Mouse (Mus musculus) retina, postnatal 7 days (tissue): Measurements from ENCODE around the gene Gnptg.
"Not testable (repeated sequence)": the region's sequence is repeated elsewhere in the genome, so short reads cannot be mapped to it uniquely, and the experiment has no call there.

Source experiments
- DNase-seq: peaks from one replicate; pipeline ENCODE4 v3.0.0-alpha.2; 2012; ENCODE audit warnings: low read depth, low spot score

The Gnptg gene

GRCm38 (mm10) chr17:25243131-25243780, 3.3 kb upstream of the Gnptg start:
- DNase-seq = no peak

DNA sequence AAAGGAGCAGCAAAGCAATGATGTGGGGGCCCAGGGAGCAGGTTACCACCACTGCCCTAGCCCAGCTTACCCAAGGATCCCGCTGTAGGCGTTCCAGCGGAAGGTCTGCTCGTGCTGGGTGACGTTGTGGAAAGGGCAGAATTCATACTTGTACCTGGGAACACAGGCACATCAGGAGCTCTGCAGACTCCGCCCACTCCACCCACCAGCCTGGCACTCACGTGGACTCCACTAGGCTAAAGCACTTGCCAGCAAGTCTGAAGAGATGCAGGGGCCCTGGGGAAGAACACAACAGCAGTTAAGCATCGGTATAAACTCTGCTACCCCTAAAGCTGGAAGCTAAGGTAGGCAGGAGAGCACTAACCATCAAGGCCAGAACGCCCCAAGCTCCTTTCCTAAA, 4.3 kb downstream of the Gnptg start:
- DNase-seq = no peak

- DNase-seq = not testable (repeated sequence)
These were observed 8.3 kb downstream of the Gnptg start for GRCm38 (mm10) chr17:25231621-25232020.

DNA sequence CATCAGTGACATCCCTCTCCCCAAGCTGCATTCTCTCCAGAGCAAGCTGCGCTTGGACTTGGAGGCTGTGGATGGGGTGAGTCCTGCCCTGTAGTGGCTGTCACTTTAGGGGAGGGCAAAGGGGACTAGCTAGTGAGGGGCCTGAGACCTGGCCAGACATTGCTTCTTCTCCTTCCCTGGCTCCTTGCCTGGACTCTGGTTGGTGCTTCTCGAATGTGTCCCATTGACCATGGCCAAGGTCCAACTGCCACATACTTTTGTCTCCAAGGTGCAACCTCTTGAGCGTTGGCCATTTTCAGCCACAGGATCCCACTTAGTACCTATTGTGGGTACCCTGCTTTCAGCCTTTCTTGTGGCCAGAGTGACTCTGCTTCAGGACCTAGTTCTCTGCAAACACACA, 9.2 kb downstream of the Gnptg start:
- DNase-seq = no peak

DNA sequence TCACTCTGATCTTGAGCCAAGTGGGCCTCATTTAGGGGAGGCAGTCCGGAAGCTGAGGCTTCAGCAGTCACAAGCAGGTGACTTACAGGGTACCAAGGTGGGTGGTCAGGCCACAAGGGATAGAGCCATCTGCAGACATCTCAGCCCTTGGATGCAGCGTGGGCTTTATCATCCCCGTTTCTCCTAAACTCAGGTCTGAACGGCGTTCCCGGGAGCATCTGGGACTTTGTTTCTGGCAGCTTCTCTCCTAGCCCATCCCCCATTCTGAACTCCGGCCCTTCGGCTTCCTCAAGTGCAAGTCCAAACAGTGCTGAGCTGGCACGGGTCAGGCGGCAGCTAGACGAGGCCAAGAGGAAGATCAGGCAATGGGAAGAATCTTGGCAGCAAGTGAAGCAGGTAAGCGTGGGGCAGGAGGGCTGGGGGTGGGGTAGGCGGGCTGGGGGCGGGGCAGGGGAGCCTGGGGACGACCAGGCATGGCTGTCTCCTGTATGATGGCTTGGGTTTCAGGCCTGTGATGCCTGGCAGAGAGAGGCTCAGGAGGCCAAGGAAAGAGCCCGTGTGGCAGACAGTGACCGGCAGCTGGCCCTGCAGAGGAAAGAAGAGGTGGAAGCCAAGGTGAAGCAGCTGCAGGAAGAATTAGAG, 9.8 kb downstream of the Gnptg start:
- DNase-seq = not testable (repeated sequence)

DNA sequence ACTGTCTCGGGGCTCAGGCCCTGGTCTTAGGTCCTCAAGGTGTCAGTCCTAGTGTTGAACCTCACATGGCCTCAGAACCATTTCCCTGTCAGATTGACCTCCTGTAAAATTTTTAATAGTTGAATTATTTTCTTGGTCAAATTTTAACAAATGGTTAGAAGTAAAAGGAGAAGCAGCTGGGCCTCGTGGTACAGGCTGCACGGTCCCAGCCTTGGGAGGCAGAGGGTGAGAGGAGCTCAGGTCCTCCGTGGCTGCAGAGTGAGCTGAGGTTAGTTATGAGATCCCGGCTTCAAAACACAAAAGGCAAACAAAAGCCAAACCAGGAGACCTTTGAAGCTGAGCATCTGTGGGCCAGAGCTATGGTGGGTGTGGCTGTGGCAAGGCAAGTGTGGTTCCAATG, 11.9 kb downstream of the Gnptg start:
- no peak for DNase-seq

DNA sequence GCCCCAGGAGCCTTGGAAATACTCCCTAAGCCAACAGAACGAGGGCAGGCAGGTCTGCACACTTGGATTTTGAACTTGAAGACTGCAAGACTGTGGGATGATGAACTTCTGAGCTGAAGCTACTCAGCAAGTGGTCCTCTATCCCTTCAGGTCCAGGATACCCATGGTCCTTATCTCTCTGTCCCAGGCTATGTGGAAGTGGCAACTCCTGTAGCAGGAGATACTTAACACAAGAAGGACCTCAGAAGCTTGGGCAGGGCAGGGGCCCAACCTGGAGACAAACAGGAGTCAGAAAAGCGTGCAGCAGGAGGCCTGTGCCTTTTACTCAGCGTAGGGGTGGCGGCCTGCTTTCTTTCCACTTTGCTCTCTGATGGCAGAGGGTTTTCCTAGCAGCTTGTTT, 14.3 kb downstream of the Gnptg start:
- DNase-seq = no peak

- DNase-seq = no peak
These were observed 15.2 kb downstream of the Gnptg start for GRCm38 (mm10) chr17:25224586-25225222.

- DNase-seq = no peak
These were observed 16.8 kb downstream of the Gnptg start for GRCm38 (mm10) chr17:25222951-25223601.

DNA sequence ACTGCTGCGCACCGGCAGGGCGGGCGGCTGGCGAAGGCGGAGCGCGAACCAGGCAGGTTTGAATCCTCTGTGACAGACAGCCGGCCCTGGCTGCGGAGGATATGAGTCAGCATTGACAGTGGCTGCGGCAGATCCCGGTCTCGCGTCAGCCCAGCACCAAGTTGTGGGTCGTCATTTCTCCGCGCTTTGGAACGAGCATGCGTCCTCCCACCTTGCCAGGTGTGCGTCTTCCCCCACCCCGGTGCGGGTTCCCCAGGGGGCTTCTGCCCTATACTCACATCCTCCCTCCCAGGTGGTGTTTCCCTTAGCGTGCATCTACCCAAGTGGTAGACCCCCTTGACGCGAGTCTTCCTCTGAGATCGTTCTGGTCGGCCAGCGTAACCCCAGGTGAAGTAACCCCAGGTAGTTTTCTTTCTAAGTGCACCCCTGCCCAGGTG, 17.4 kb downstream of the Gnptg start:
- not testable (repeated sequence) for DNase-seq

DNA sequence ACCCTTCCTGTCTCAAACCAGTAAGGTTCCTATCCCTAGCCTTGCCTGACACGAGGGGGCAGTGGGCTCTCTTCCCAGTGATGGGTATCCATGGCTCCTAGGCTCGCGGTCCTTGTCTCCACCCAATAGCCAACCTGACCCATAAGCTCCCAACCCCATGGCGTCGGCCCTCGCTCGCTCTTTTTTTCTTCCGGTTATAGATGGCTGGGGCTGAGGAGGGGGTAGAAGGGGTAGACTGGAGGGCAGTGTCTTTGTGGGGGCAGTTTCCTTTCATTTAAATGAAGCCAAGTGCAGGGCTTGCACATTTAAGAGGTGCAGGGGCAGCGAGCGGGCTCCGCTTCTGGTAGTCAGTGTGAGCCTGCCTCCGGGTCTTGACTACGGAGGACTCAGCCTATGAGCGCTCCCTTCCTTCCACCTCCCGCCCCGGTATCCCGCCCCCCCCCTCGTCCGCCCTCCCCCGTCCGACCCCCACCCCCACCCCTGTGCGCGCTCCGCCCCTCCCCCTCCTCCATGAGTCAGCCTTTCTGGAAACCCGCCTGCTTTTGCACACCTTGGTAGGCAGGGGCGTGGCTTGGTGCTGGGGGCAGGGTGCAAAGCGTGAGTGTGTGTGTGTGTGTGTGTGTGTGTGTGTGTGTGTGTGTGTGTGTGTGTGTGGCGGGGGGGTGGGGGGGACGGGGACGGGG, 18.0 kb downstream of the Gnptg start:
- no peak for DNase-seq

DNA sequence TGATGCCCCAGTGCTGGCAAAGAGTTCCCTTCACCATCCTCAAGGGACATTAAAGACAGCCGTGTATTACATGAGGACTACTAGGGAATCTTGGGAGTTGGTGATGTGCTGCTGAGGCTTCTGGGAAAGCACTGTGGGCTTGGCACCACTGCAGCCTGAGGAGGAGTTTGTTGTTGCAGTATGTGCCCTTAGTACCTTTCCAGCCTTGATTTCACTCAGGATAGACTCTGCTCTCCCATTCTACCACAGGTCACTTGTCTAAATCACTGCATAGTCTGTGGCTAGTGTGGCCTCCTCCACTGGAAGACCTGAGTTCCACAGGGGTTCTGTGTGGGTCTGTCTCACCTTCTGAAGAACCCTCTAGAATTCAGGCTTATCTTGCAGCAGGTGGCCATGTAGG, 19.2 kb downstream of the Gnptg start:
- DNase-seq = no peak

DNA sequence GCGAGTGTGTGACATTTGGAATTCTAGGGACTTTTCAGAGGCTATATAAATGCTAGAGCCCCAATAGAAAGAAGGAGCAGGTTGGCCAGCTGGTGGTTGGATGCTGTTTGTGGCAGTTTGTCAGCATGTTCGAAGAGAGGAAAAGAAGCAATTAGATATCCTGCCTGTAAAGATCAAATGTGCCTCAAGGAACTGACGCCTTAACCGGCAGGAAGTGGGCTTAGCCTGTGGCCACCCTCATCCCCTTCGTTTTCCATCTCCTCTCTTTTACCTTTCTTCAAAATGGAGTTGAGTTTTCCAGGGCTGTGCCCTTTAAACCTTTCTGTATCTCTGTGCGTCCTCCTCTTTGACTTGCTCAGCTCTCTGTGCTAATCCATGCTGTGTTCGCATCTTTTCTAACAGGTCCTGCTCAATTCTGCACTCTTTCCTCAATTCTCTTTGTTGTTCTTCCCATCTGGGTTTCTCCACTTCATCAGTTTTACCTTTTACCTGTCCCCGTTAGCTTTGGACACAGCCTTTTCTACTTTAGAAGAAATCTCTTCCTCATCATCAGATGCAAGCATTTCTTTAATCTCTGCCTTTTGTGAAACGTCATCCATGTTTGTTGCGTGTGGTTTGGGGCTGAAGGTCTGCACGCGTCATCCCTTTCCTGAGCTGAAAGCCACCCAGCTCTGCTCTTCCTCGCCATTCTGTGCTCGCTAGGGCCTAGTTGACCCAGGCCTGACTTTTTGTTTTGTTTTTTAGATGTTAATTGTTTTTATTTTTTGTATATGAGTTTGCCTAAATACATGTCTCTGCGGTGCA, 20.2 kb downstream of the Gnptg start:
- no peak for DNase-seq

- no peak for DNase-seq
These were observed 21.0 kb downstream of the Gnptg start for GRCm38 (mm10) chr17:25218967-25219366.

DNA sequence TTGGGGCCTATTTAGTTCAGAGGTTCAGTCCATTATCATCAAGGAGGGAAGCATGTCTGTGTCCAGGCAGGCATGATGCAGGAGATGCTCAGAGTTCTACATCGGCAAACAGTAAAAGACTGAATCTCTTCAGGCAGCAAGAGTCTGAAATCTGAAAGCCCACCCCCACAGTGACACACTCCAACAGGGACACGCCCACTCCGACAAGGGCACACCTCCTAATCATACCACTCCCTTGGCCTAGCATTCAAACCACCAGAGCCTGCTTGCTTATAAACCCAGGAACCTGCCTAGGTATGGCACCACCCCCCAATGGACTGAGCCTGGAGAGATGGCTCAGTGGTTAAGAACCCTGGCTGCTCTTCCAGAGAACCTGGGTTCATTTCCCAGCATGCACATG, 24.5 kb downstream of the Gnptg start:
- no peak for DNase-seq

DNA sequence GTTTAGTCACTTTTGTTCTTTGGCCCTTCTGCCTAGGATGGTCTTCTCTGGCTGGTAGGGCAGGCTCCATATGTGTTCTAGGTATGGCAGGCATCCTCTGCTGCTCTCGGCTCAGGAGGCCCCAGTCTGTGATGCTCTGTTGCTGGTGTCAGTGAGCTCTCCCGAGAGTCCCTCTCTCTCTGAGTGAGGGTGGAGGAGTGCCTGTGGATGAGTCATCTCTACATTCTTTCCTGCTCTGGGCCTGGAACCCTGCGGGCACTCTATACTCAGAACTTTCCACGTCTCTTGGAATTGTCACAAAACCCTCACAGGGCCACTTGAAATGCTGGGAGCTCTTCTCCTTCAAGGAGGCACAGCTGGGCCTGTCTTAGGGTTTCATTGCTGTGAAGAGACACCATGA, 28.2 kb downstream of the Gnptg start:
- no peak for DNase-seq

- no peak for DNase-seq
These were observed 29.1 kb downstream of the Gnptg start for GRCm38 (mm10) chr17:25210680-25211466.

DNA sequence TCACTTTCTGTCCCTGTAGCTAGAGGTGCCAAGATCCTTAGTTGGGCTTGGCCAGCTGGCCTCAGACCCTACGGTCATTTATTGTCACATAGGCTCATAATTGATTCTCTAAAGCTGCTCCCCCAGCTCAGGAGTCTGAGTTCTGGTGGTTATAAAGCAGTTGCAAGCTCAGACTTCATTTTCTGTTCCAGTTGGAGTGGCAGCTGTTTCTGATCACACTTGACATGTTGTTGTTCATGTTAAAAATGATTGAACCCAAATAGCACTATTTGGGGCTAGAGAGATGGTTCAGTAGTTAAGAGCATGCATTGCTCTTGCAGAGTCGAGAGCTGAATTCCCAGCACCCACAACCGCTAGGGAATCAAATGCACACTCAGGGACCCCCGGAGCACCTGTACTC, 29.9 kb downstream of the Gnptg start:
- no peak for DNase-seq

DNA sequence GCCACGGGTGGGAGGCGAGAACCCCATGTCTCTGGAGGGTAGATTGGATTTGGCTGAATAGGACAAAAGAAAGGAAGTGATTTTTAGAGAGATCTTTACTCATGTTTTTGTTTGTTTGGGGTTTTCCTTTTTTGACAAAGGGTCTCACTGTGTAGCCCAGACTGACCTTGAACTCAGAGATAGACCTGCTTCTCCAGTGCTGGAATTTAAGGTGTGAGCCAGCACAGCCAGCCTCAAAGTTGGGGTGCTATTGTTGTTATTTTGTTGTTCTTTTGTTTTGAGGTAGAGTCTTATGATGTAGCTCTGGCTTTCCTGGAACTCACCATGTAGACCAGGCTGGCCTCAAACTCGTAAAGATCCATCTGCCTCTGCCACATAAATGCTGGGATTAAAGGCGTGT, 37.5 kb downstream of the Gnptg start:
- DNase-seq = no peak

- no peak for DNase-seq
These were observed 50.8 kb downstream of the Gnptg start for GRCm38 (mm10) chr17:25189091-25189490.
